Mouse (Mus musculus): Measurements from ENCODE around the gene Mcm3ap. TPM values are rescaled to one million over a fixed set of nuclear protein-coding genes. Genes with fewer than 3 reads are reported as not detected.

The Mcm3ap gene
- polyA plus RNA-seq, 1 experiment from 2014 or later, result 67.5 TPM

- H3K4me3 ChIP-seq (ENCODE audit: low read depth, low read length), result no peak overlapping the region
- no peak overlapping the region for H3K9ac ChIP-seq (ENCODE audit: low read depth, low read length)
- ATAC-seq (ENCODE audit: low FRiP score) (no peak), DNase-seq (ENCODE audit: low spot score) (no peak)
- H3K9me3 ChIP-seq (ENCODE audit: control insufficient read depth, low read length), result no peaks in the 10 kb centered on the region
- no peak overlapping the region for H3K27ac ChIP-seq (ENCODE audit: low read depth, low read length)
- no peaks in the 10 kb centered on the region for H3K27me3 ChIP-seq (ENCODE audit: control insufficient read depth, insufficient read depth, low read length)
- no peaks in the 10 kb centered on the region for H3K4me1 ChIP-seq (replicated peaks; ENCODE audit: control insufficient read depth, insufficient read depth, low read length)
- H3K36me3 ChIP-seq (ENCODE audit: control insufficient read depth, insufficient read depth, low read length), result peaks cover 29% of the 10 kb centered on the region
- H3K4me2 ChIP-seq (replicated peaks; ENCODE audit: low read depth, low read length), result no peak overlapping the region
- WGBS, result 95% methylated on average over 8 of the region's 8 CpGs
Measured at GRCm38 (mm10) chr10:76546566-76546965, 77.8 kb downstream of the Mcm3ap start.

- H3K4me1 ChIP-seq (replicated peaks; ENCODE audit: control insufficient read depth, insufficient read depth, low read length), result no peaks in the 10 kb centered on the region
- no peak overlapping the region for H3K4me3 ChIP-seq (ENCODE audit: low read depth, low read length)
- no peak overlapping the region for H3K27ac ChIP-seq (ENCODE audit: low read depth, low read length)
- no peak overlapping the region for H3K4me2 ChIP-seq (replicated peaks; ENCODE audit: low read depth, low read length)
- no peaks in the 10 kb centered on the region for H3K27me3 ChIP-seq (ENCODE audit: control insufficient read depth, insufficient read depth, low read length)
- no peak overlapping the region for H3K9ac ChIP-seq (ENCODE audit: low read depth, low read length)
- H3K36me3 ChIP-seq (ENCODE audit: control insufficient read depth, insufficient read depth, low read length), result peaks cover 30% of the 10 kb centered on the region
- ATAC-seq (ENCODE audit: low FRiP score) (no peak), DNase-seq (ENCODE audit: low spot score) (no peak)
- H3K9me3 ChIP-seq (ENCODE audit: control insufficient read depth, low read length), result no peaks in the 10 kb centered on the region
- WGBS, result 93% methylated on average over 8 of the region's 8 CpGs
Measured at GRCm38 (mm10) chr10:76548218-76548617, 79.5 kb downstream of the Mcm3ap start.

GRCm38 (mm10) chr10:76550458-76550857, 81.7 kb downstream of the Mcm3ap start:
- H3K27ac ChIP-seq (ENCODE audit: low read depth, low read length), result no peak overlapping the region
- no peaks in the 10 kb centered on the region for H3K4me1 ChIP-seq (replicated peaks; ENCODE audit: control insufficient read depth, insufficient read depth, low read length)
- peaks cover 31% of the 10 kb centered on the region for H3K36me3 ChIP-seq (ENCODE audit: control insufficient read depth, insufficient read depth, low read length)
- no peak for ATAC-seq (ENCODE audit: low FRiP score)
- H3K9me3 ChIP-seq (ENCODE audit: control insufficient read depth, low read length), result no peaks in the 10 kb centered on the region
- WGBS, result 86% methylated on average over 5 of the region's 5 CpGs
- H3K9ac ChIP-seq (ENCODE audit: low read depth, low read length), result no peak overlapping the region
- no peaks in the 10 kb centered on the region for H3K27me3 ChIP-seq (ENCODE audit: control insufficient read depth, insufficient read depth, low read length)
- no peak overlapping the region for H3K4me3 ChIP-seq (ENCODE audit: low read depth, low read length)
- DNase-seq (ENCODE audit: low spot score), result peak; percentile 14
- H3K4me2 ChIP-seq (replicated peaks; ENCODE audit: low read depth, low read length), result no peak overlapping the region

- H3K9me3 ChIP-seq (ENCODE audit: control insufficient read depth, low read length), result no peaks in the 10 kb centered on the region
- no peak overlapping the region for H3K9ac ChIP-seq (ENCODE audit: low read depth, low read length)
- no peak overlapping the region for H3K27ac ChIP-seq (ENCODE audit: low read depth, low read length)
- H3K4me2 ChIP-seq (replicated peaks; ENCODE audit: low read depth, low read length), result no peak overlapping the region
- peaks cover 29% of the 10 kb centered on the region; the same call in 1 of the 2 replicates for H3K36me3 ChIP-seq (ENCODE audit: control insufficient read depth, insufficient read depth, low read length)
- no peaks in the 10 kb centered on the region for H3K4me1 ChIP-seq (replicated peaks; ENCODE audit: control insufficient read depth, insufficient read depth, low read length)
- H3K4me3 ChIP-seq (ENCODE audit: low read depth, low read length), result no peak overlapping the region
- H3K27me3 ChIP-seq (ENCODE audit: control insufficient read depth, insufficient read depth, low read length), result no peaks in the 10 kb centered on the region
- DNase-seq (ENCODE audit: low spot score) (no peak), ATAC-seq (ENCODE audit: low FRiP score) (no peak)
- WGBS, result 84% methylated on average over 3 of the region's 3 CpGs
Measured at GRCm38 (mm10) chr10:76551556-76551955, 82.8 kb downstream of the Mcm3ap start.

- DNase-seq (ENCODE audit: low spot score), result no peak
- no peaks in the 10 kb centered on the region for H3K9me3 ChIP-seq (ENCODE audit: control insufficient read depth, low read length)
- no peak overlapping the region for H3K9ac ChIP-seq (ENCODE audit: low read depth, low read length)
- ATAC-seq (ENCODE audit: low FRiP score), result no peak
- H3K4me2 ChIP-seq (replicated peaks; ENCODE audit: low read depth, low read length), result no peak overlapping the region
- no peaks in the 10 kb centered on the region for H3K27me3 ChIP-seq (ENCODE audit: control insufficient read depth, insufficient read depth, low read length)
- no peak overlapping the region for H3K27ac ChIP-seq (ENCODE audit: low read depth, low read length)
- H3K36me3 ChIP-seq (ENCODE audit: control insufficient read depth, insufficient read depth, low read length), result peaks cover 26% of the 10 kb centered on the region; the same call in 1 of the 2 replicates
- 92% methylated on average over 5 of the region's 5 CpGs for WGBS
- no peak overlapping the region for H3K4me3 ChIP-seq (ENCODE audit: low read depth, low read length)
- no peaks in the 10 kb centered on the region for H3K4me1 ChIP-seq (replicated peaks; ENCODE audit: control insufficient read depth, insufficient read depth, low read length)
Measured at GRCm38 (mm10) chr10:76554061-76554460, 85.3 kb downstream of the Mcm3ap start.

GRCm38 (mm10) chr10:76561972-76562371, 93.2 kb downstream of the Mcm3ap start, which contains the start of gene Spatc1l:
Gene Spatc1l (plus strand): TSS chr10:76562272.
- ATAC-seq (ENCODE audit: low FRiP score), result no peak
- H3K4me1 ChIP-seq (replicated peaks; ENCODE audit: control insufficient read depth, insufficient read depth, low read length), result no peaks in the 10 kb centered on the region
- no peaks in the 10 kb centered on the region for H3K36me3 ChIP-seq (ENCODE audit: control insufficient read depth, insufficient read depth, low read length)
- DNase-seq (ENCODE audit: low spot score), result no peak
- 92% methylated on average over 10 of the region's 10 CpGs for WGBS
- no peak within 1 kb of the TSS for H3K27ac ChIP-seq (ENCODE audit: low read depth, low read length)
- no peak within 1 kb of the TSS for H3K4me2 ChIP-seq (replicated peaks; ENCODE audit: low read depth, low read length)
- no peaks in the 10 kb centered on the region for H3K27me3 ChIP-seq (ENCODE audit: control insufficient read depth, insufficient read depth, low read length)
- no peak within 1 kb of the TSS for H3K9ac ChIP-seq (ENCODE audit: low read depth, low read length)
- no peaks in the 10 kb centered on the region for H3K9me3 ChIP-seq (ENCODE audit: control insufficient read depth, low read length)
- no peak within 1 kb of the TSS for H3K4me3 ChIP-seq (ENCODE audit: low read depth, low read length)

Other genes starting within 250 kb of the Mcm3ap start
- gene Prmt2, start 231.1 kb upstream of the Mcm3ap start, polyA plus RNA-seq (2014; fragmentation: Nextera tagmentation; extraction: Ambion mirVana), result 113 TPM in 2 replicates
- 0.42 and 0.45 TPM in 2 replicates for gene S100b, start 215.1 kb upstream of the Mcm3ap start, polyA plus RNA-seq (2014; fragmentation: Nextera tagmentation; extraction: Ambion mirVana)
- 4.1 and 7.1 TPM in 2 replicates for gene Dip2a, start 123.6 kb upstream of the Mcm3ap start, polyA plus RNA-seq (2014; fragmentation: Nextera tagmentation; extraction: Ambion mirVana)
- gene AC141477.1, start 28.5 kb upstream of the Mcm3ap start, polyA plus RNA-seq (2014; fragmentation: Nextera tagmentation; extraction: Ambion mirVana), result not detected in 2 replicates
- 16.5 TPM in 2 replicates for gene Pcnt, start 26.1 kb upstream of the Mcm3ap start, polyA plus RNA-seq (2014; fragmentation: Nextera tagmentation; extraction: Ambion mirVana)
- not detected in 2 replicates for gene 2610028H24Rik, start 19.8 kb upstream of the Mcm3ap start, polyA plus RNA-seq (2014; fragmentation: Nextera tagmentation; extraction: Ambion mirVana)
- 5.3 and 5.8 TPM in 2 replicates for gene Ybey, start 187 bp downstream of the Mcm3ap start, polyA plus RNA-seq (2014; fragmentation: Nextera tagmentation; extraction: Ambion mirVana)
- gene Lss, start 62.7 kb downstream of the Mcm3ap start, polyA plus RNA-seq (2014; fragmentation: Nextera tagmentation; extraction: Ambion mirVana), result 45.1 and 56.4 TPM in 2 replicates
- gene Spatc1l, start 93.3 kb downstream of the Mcm3ap start, polyA plus RNA-seq (2014; fragmentation: Nextera tagmentation; extraction: Ambion mirVana), result 0.22 TPM in 1 of 2 replicates, not detected in the other
- not detected in 2 replicates for gene Ftcd, start 106.7 kb downstream of the Mcm3ap start, polyA plus RNA-seq (2014; fragmentation: Nextera tagmentation; extraction: Ambion mirVana)
- gene Col6a2, start 154.7 kb downstream of the Mcm3ap start, polyA plus RNA-seq (2014; fragmentation: Nextera tagmentation; extraction: Ambion mirVana), result 12.6 and 13.3 TPM in 2 replicates